Mouse (Mus musculus): ENCODE data around the gene Rasip1.
A peak's percentile ranks its signal among the peaks of the same experiment; 100 is the strongest.
"Not testable (repeated sequence)": the region's sequence is repeated elsewhere in the genome, so short reads cannot be mapped to it uniquely, and the experiment has no call there.

Rasip1 gene

GRCm38 (mm10) chr7:45644872-45645590 lies 17.7 kb downstream of the Rasip1 start:
- no peak for DNase-seq (ENCODE audit: low spot score)

GRCm38 (mm10) chr7:45645591-45645971 lies 18.3 kb downstream of the Rasip1 start:
- no peak for DNase-seq (ENCODE audit: low spot score)

GRCm38 (mm10) chr7:45646671-45647070 lies 19.4 kb downstream of the Rasip1 start:
- no peak for DNase-seq (ENCODE audit: low spot score)

GRCm38 (mm10) chr7:45649351-45649750 lies 22.1 kb downstream of the Rasip1 start:
- no peak for DNase-seq (ENCODE audit: low spot score)

GRCm38 (mm10) chr7:45650484-45650883 lies 23.2 kb downstream of the Rasip1 start:
- not testable (repeated sequence) for DNase-seq (ENCODE audit: low spot score)

- no peak for DNase-seq (ENCODE audit: low spot score)
Measured at GRCm38 (mm10) chr7:45654424-45655047, 27.2 kb downstream of the Rasip1 start.

GRCm38 (mm10) chr7:45660746-45661478 lies 33.6 kb downstream of the Rasip1 start:
- DNase-seq (ENCODE audit: low spot score) = no peak

- not testable (repeated sequence) for DNase-seq (ENCODE audit: low spot score)
Measured at GRCm38 (mm10) chr7:45661702-45662101, 34.4 kb downstream of the Rasip1 start.

GRCm38 (mm10) chr7:45665303-45666138 lies 38.2 kb downstream of the Rasip1 start:
- no peak for DNase-seq (ENCODE audit: low spot score)

GRCm38 (mm10) chr7:45666161-45666560 lies 38.9 kb downstream of the Rasip1 start, which contains the start of gene Fut2:
Gene Fut2, minus strand, starts transcription at chr7:45666394.
- no peak for DNase-seq (ENCODE audit: low spot score)

GRCm38 (mm10) chr7:45667761-45668160 lies 40.5 kb downstream of the Rasip1 start:
- DNase-seq (ENCODE audit: low spot score) = no peak

GRCm38 (mm10) chr7:45668921-45669320 lies 41.6 kb downstream of the Rasip1 start:
- no peak for DNase-seq (ENCODE audit: low spot score)

- no peak for DNase-seq (ENCODE audit: low spot score)
Measured at GRCm38 (mm10) chr7:45677627-45678295, 50.5 kb downstream of the Rasip1 start.

- no peak for DNase-seq (ENCODE audit: low spot score)
Measured at GRCm38 (mm10) chr7:45678513-45678912, 51.2 kb downstream of the Rasip1 start.

GRCm38 (mm10) chr7:45679966-45680621 lies 52.8 kb downstream of the Rasip1 start:
- no peak for DNase-seq (ENCODE audit: low spot score)

- DNase-seq (ENCODE audit: low spot score) = no peak
Measured at GRCm38 (mm10) chr7:45681046-45681736, 53.9 kb downstream of the Rasip1 start.

GRCm38 (mm10) chr7:45682144-45683126 lies 55.1 kb downstream of the Rasip1 start:
- peak; percentile 73 for DNase-seq (ENCODE audit: low spot score)

GRCm38 (mm10) chr7:45683396-45684050 lies 56.2 kb downstream of the Rasip1 start, which contains the start of gene Ntn5:
Gene Ntn5, plus strand, starts transcription at chr7:45684022.
- no peak for DNase-seq (ENCODE audit: low spot score)

Data from c-Kit-positive CD71-positive TER-119-positive erythroid progenitor cells, embryonic 14.5 days (primary cell).